Comparison of ENCODE assay signal across 8 mouse cellular contexts in the genomic region with DNA sequence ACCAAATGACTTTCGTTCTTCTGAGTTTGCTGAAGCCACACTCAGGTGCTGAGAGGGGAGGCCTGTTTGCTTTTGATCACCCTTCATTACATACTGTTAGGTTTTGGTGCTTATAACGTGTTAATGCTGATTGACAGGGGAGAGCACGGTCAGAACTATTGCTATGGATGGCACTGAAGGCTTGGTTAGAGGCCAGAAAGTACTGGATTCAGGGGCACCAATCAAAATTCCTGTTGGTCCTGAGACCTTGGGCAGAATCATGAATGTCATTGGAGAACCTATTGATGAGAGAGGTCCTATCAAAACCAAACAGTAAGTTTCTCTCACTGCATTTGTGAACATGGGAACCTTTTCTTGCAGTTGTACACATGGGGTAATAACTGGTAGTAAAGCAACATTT. TPM values are rescaled to one million over a fixed set of nuclear protein-coding genes. Genes with fewer than 3 reads are reported as not detected.
A peak's percentile ranks its signal among the peaks of the same experiment; 100 is the strongest.
DNase-seq lines count a peak whose midpoint lies in the region; ATAC-seq and TF ChIP-seq lines count a peak whose summit lies in the region.

No protein-coding gene starts in this region.

- no peaks in the 10 kb centered on the region for H3K27me3 ChIP-seq in heart, postnatal 0 days (ENCODE audit: control insufficient read depth, insufficient read depth, low read length)
- no peaks in the 10 kb centered on the region for H3K27me3 ChIP-seq in midbrain, embryonic 12.5 days

- peaks cover 44% of the 10 kb centered on the region for H3K36me3 ChIP-seq in heart, postnatal 0 days (replicated peaks; ENCODE audit: control insufficient read depth, insufficient read depth, low read length)
- peaks cover 45% of the 10 kb centered on the region for H3K36me3 ChIP-seq in midbrain, embryonic 12.5 days

- peaks cover 11% of the 10 kb centered on the region; the same call in 1 of the 2 replicates for H3K4me1 ChIP-seq in heart, postnatal 0 days (ENCODE audit: control insufficient read depth, insufficient read depth)
- peaks cover 20% of the 10 kb centered on the region for H3K4me1 ChIP-seq in midbrain, embryonic 12.5 days

- 0% methylated on average over 3 of the region's 3 CpGs for WGBS in heart, postnatal 0 days
- WGBS in midbrain, embryonic 12.5 days = 3% methylated on average over 3 of the region's 3 CpGs

- H3K9ac ChIP-seq in heart, postnatal 0 days (replicated peaks; ENCODE audit: low read depth, low read length) = peak overlapping the region; percentile 95
- peak overlapping the region; percentile 99 for H3K9ac ChIP-seq in midbrain, embryonic 12.5 days (replicated peaks)

- H3K4me2 ChIP-seq in heart, postnatal 0 days (ENCODE audit: low read depth, low read length) = peak overlapping the region; percentile 88
- H3K4me2 ChIP-seq in midbrain, embryonic 12.5 days (replicated peaks) = peak overlapping the region; percentile 96

- no peak for ATAC-seq in heart, postnatal 0 days (ENCODE audit: insufficient read depth, low read depth)
- ATAC-seq in midbrain, embryonic 12.5 days (ENCODE audit: low FRiP score, low read depth) = no peak
- ATAC-seq in cerebellum, adult (ENCODE audit: insufficient number of reproducible peaks, low FRiP score, low TSS enrichment) = no peak

- peak overlapping the region; percentile 75 for H3K4me3 ChIP-seq in heart, postnatal 0 days (ENCODE audit: low read depth, low read length)
- H3K4me3 ChIP-seq in midbrain, embryonic 12.5 days = peak overlapping the region; percentile 91

- peak; percentile 46 for DNase-seq in kidney, adult 9 months
- no peak for DNase-seq in kidney, postnatal 10 days
- peak; percentile 42 for DNase-seq in R1 (ENCODE audit: low read depth, low spot score)
- DNase-seq in heart, postnatal 0 days (ENCODE audit: low spot score) = no peak
- DNase-seq in urinary bladder, adult 2 months (ENCODE audit: low spot score) = no peak
- DNase-seq in thymus, postnatal 0 days (ENCODE audit: low spot score) = no peak

- no peak for TF ChIP-seq EP300 in heart, postnatal 0 days (IDR thresholded peaks at IDR 0.05; ENCODE audit: low read depth)

- H3K27ac ChIP-seq in heart, postnatal 0 days (ENCODE audit: low read depth) = peak overlapping the region; percentile 91
- H3K27ac ChIP-seq in midbrain, embryonic 12.5 days (replicated peaks) = peak overlapping the region; percentile 88; the same call in 1 of the 2 replicates

- no peaks in the 10 kb centered on the region for H3K9me3 ChIP-seq in heart, postnatal 0 days (replicated peaks; ENCODE audit: control insufficient read depth, low read length)
- H3K9me3 ChIP-seq in midbrain, embryonic 12.5 days = no peaks in the 10 kb centered on the region

- no peak for TF ChIP-seq CTCF in heart, postnatal 0 days (IDR thresholded peaks at IDR 0.05; ENCODE audit: low read depth)

RNA-seq across cellular contexts. Expression of a gene that starts 1.1 kb away (rescaled TPM):
- 19,517 and 23,614 TPM in 2 replicates for total RNA-seq in heart, postnatal 0 days (2014; rRNA removed; ENCODE audit: low replicate concordance)
- 9,758 and 9,784 TPM in 2 replicates for polyA plus RNA-seq in heart, postnatal 0 days (2015; fragmentation: Nextera tagmentation; extraction: Ambion mirVana)
- polyA plus RNA-seq in midbrain, embryonic 12.5 days (2016; fragmentation: Nextera tagmentation; extraction: Ambion mirVana) = 1,976 and 1,998 TPM in 2 replicates
- 1,011 and 1,131 TPM in 2 replicates for polyA plus RNA-seq in urinary bladder, adult 2 months (2012; rRNA removed)
- 2,017 and 2,181 TPM in 2 replicates for polyA plus RNA-seq in thymus, postnatal 0 days (2015; fragmentation: Nextera tagmentation; extraction: Ambion mirVana)

RNA-seq across cellular contexts. Expression of a gene that starts 7.2 kb away (rescaled TPM):
- 15.8 and 16.7 TPM in 2 replicates for total RNA-seq in heart, postnatal 0 days (2014; rRNA removed; ENCODE audit: low replicate concordance)
- polyA plus RNA-seq in heart, postnatal 0 days (2015; fragmentation: Nextera tagmentation; extraction: Ambion mirVana) = 7.2 and 7.7 TPM in 2 replicates
- 14.1 and 16.0 TPM in 2 replicates for polyA plus RNA-seq in midbrain, embryonic 12.5 days (2016; fragmentation: Nextera tagmentation; extraction: Ambion mirVana)
- polyA plus RNA-seq in urinary bladder, adult 2 months (2012; rRNA removed) = 29.1 and 31.5 TPM in 2 replicates
- polyA plus RNA-seq in thymus, postnatal 0 days (2015; fragmentation: Nextera tagmentation; extraction: Ambion mirVana) = 21.5 and 27.5 TPM in 2 replicates

RNA-seq across cellular contexts. Expression of a gene that starts 25.4 kb away (rescaled TPM):
- total RNA-seq in heart, postnatal 0 days (2014; rRNA removed; ENCODE audit: low replicate concordance) = 48.4 and 59.2 TPM in 2 replicates
- polyA plus RNA-seq in heart, postnatal 0 days (2015; fragmentation: Nextera tagmentation; extraction: Ambion mirVana) = 209 and 211 TPM in 2 replicates
- 545 and 553 TPM in 2 replicates for polyA plus RNA-seq in midbrain, embryonic 12.5 days (2016; fragmentation: Nextera tagmentation; extraction: Ambion mirVana)
- polyA plus RNA-seq in urinary bladder, adult 2 months (2012; rRNA removed) = 72.0 and 90.7 TPM in 2 replicates
- polyA plus RNA-seq in thymus, postnatal 0 days (2015; fragmentation: Nextera tagmentation; extraction: Ambion mirVana) = 401 and 422 TPM in 2 replicates

RNA-seq across cellular contexts. Expression of a gene that starts 48.8 kb away (rescaled TPM):
- 307 and 346 TPM in 2 replicates for total RNA-seq in heart, postnatal 0 days (2014; rRNA removed; ENCODE audit: low replicate concordance)
- 370 and 382 TPM in 2 replicates for polyA plus RNA-seq in heart, postnatal 0 days (2015; fragmentation: Nextera tagmentation; extraction: Ambion mirVana)
- polyA plus RNA-seq in midbrain, embryonic 12.5 days (2016; fragmentation: Nextera tagmentation; extraction: Ambion mirVana) = 716 and 742 TPM in 2 replicates
- 331 and 455 TPM in 2 replicates for polyA plus RNA-seq in urinary bladder, adult 2 months (2012; rRNA removed)
- polyA plus RNA-seq in thymus, postnatal 0 days (2015; fragmentation: Nextera tagmentation; extraction: Ambion mirVana) = 829 and 868 TPM in 2 replicates

Comparison
In these comparisons a context has a peak if more than half of its experiments do, and no peak if none do; other contexts are left out.
1. DNase-seq: peak in kidney, adult 9 months (single experiment) and R1 (single experiment); none in kidney, postnatal 10 days (single experiment), heart, postnatal 0 days (single experiment), urinary bladder, adult 2 months (single experiment) and thymus, postnatal 0 days (single experiment).